ENCODE assay signal across 8 mouse cellular contexts in the genomic region with DNA sequence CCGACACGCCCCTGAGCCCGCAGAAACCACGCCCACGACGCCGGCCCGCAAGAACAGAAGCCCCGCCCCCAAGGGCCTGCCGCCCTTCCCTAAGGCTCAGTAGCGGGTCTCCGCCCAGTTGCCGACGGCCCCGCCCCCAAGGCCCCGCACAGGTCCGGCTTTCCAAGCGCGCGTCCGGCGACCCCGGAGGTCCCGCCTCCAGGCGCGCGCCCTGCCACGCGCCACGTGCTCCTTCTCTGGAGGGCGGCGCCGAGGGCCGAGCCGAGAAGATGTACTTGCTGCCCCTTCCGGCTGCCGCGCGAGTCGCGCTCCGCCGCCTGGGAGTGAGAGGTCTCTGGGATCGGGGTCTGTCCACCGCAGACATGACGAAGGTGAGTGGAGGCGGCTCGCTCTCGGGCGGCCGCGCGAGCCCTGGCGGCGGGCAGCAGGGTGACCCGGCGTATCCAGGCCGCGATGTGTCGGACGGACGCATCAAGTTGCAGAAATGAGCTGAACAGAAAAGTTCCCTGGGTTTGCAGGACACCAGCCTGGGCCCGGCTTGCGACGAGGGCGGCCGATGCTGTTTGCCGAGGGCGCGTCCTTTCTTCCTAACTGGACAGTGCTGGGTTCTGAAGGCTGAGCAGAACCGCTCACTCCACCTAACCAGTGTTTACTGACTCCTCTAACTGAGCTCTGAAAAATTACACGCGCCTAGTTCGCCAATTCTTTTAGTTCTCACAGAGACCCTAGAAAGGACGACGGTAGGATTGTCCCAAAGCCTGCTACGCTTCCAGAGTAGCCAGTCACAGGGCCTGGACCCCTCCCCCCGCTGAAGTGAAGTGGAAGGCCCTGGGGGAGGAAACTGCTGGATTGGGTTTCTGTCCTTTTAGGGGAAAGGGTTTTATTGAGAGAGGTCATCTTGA. TPM values are rescaled to one million over a fixed set of nuclear protein-coding genes. Genes with fewer than 3 reads are reported as not detected.
DNase-seq lines count a peak whose midpoint lies in the region; ATAC-seq lines count a peak whose summit lies in the region.

TSS of gene Lap3 (plus strand) at position 184 of the 902 bp plus-strand sequence.

- peak within 1 kb of the TSS; percentile 70 for H3K4me3 ChIP-seq in hindbrain, embryonic 13.5 days

- peak; percentile 99 for DNase-seq in NIH3T3 (ENCODE audit: low read depth)
- peak; percentile 99 to 100 for DNase-seq in cerebellum, postnatal 10 days
- peak; percentile 93 to 96 for DNase-seq in frontal cortex, postnatal 14 days (ENCODE audit: low spot score in 2 of 2)
- peak; percentile 93 to 94 for DNase-seq in layer of hippocampus, postnatal 25 days (ENCODE audit: extremely low spot score in 1 of 2, low spot score in 1 of 2)
- DNase-seq in lung, postnatal 25 days (ENCODE audit: low spot score): peak; percentile 99
- peak; percentile 98 for DNase-seq in retina, embryonic 14.5 days (ENCODE audit: low spot score)
- peak; percentile 100 for DNase-seq in thymus, postnatal 4 days

- peak; percentile 96 for ATAC-seq in hindbrain, embryonic 13.5 days (ENCODE audit: low FRiP score)

- H3K9ac ChIP-seq in hindbrain, embryonic 13.5 days: peak within 1 kb of the TSS; percentile 78

- H3K36me3 ChIP-seq in hindbrain, embryonic 13.5 days: peaks cover 13% of the 10 kb centered on the region

- under 1% methylated on average over 78 of the region's 78 CpGs for WGBS in hindbrain, embryonic 13.5 days

- no peaks in the 10 kb centered on the region for H3K9me3 ChIP-seq in hindbrain, embryonic 13.5 days

- H3K4me2 ChIP-seq in hindbrain, embryonic 13.5 days: peak within 1 kb of the TSS; percentile 77

- H3K27ac ChIP-seq in hindbrain, embryonic 13.5 days: peak within 1 kb of the TSS; percentile 58; the same call in 1 of the 2 replicates

- 0 out of 2 replicates have a peak, but pooled peaks cover 4% of the 10 kb centered on the region for H3K27me3 ChIP-seq in hindbrain, embryonic 13.5 days

- H3K4me1 ChIP-seq in hindbrain, embryonic 13.5 days (replicated peaks): peaks cover 16% of the 10 kb centered on the region

RNA-seq across cellular contexts. Expression of gene Lap3, which starts in this region (rescaled TPM):
- 31.5 and 35.1 TPM in 2 replicates for polyA plus RNA-seq in hindbrain, embryonic 13.5 days (2015; fragmentation: Nextera tagmentation; extraction: Ambion mirVana)
- total RNA-seq in layer of hippocampus, postnatal 25 days (2021): 10 to 100 TPM; 53.3 to 59.2 TPM

Comparison
In these comparisons a context has a peak if more than half of its experiments do, and no peak if none do; other contexts are left out.
1. Peak in every context shown above with its lines: DNase-seq, ATAC-seq, H3K4me3 ChIP-seq and H3K27ac ChIP-seq.